Mouse (Mus musculus) ES-Bruce4 (cell line): ENCODE results near the gene Snd1.

Source experiments
- EP300 ChIP-seq: IDR thresholded peaks from 2 replicates; pipeline ENCODE4 v1.6.1; 2011; ENCODE audit warnings: low read depth, low read length; ENCODE audit not compliant: insufficient read depth
- POLR2A ChIP-seq: IDR thresholded peaks from one replicate; pipeline ENCODE4 v1.8.1; 2011; ENCODE audit warnings: low read length; ENCODE audit not compliant: insufficient read depth

- TF ChIP-seq EP300, result no peak
- TF ChIP-seq POLR2A, result no peak
Measured at GRCm38 (mm10) chr6:28571946-28572345, 97.0 kb downstream of the Snd1 start.
